Mouse (Mus musculus) erythroblast, embryonic 14.5 days (primary cell): ENCODE results near the gene Grip1. TPM values are rescaled to one million over a fixed set of nuclear protein-coding genes. Genes with fewer than 3 reads are reported as not detected.

Experiments used
- H3K27me3 ChIP-seq: 2 replicates; pipeline ENCODE4 v1.6.1; 2012; ENCODE audit warnings: inconsistent platforms; ENCODE audit not compliant: control insufficient read depth
- H3K36me3 ChIP-seq: 2 replicates; pipeline ENCODE4 v1.6.1; 2012; ENCODE audit warnings: mild to moderate bottlenecking, inconsistent platforms; ENCODE audit not compliant: control insufficient read depth
- H3K4me1 ChIP-seq: 2 replicates; pipeline ENCODE4 v1.6.1; 2012; ENCODE audit warnings: inconsistent platforms; ENCODE audit not compliant: control insufficient read depth
- H3K4me3 ChIP-seq: replicated peaks from 2 replicates; pipeline ENCODE3; 2012; ENCODE audit warnings: moderate library complexity, mild to moderate bottlenecking, inconsistent platforms
- H3K9me3 ChIP-seq: 2 replicates; pipeline ENCODE4 v1.6.1; 2012; ENCODE audit warnings: low read length, inconsistent platforms, mixed read lengths; ENCODE audit not compliant: control insufficient read depth
- GATA1 ChIP-seq: IDR thresholded peaks from 2 replicates; pipeline ENCODE4 v1.6.1; 2012; ENCODE audit warnings: low read length, inconsistent platforms, mixed read lengths
- TAL1 ChIP-seq: IDR thresholded peaks from 3 replicates; pipeline ENCODE4 v1.6.1; 2012; ENCODE audit warnings: low read length, inconsistent platforms, mixed read lengths
- polyA plus RNA-seq: library from polyadenylated mRNA; stranded (reverse); fragments of >175 nt; gene quantifications from 2 replicates; pipeline ENCODE4 v1.2.3, GENCODE M21; 2012

Gene Grip1
- polyA plus RNA-seq, 1 experiment, result not detected

GRCm38 (mm10) chr10:119932794-119933193 is 479.2 kb downstream of the Grip1 start:
- H3K36me3 ChIP-seq, result no peaks in the 10 kb centered on the region
- H3K4me1 ChIP-seq, result no peaks in the 10 kb centered on the region
- H3K4me3 ChIP-seq, result no peak overlapping the region
- TF ChIP-seq TAL1 (no peak), GATA1 (no peak)
- peaks cover 25% of the 10 kb centered on the region for H3K9me3 ChIP-seq
- no peaks in the 10 kb centered on the region for H3K27me3 ChIP-seq

DNA sequence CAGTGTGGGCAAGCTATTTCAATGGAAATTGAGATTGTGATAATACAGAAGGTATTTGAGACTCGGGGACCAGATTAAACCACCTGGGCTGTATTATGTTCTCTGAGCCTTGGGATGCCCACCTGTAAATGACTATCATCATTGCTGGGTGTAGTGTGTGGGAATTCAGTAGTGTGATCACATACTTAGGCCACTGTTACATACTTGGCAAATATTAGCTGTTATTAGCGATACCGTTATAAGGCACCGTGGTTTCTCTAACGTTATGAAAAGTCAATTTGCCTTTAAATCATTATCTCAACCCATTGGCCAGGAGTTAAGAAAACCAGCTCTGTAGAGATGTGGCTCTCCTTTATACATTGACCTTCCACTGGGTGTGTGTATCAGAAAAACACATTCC is 479.7 kb downstream of the Grip1 start:
- no peak for TF ChIP-seq TAL1
- no peak for TF ChIP-seq GATA1
- Histone ChIP-seq H3K9me3 (peaks cover 25% of the 10 kb centered on the region), H3K36me3 (no peaks in the 10 kb centered on the region), H3K4me1 (no peaks in the 10 kb centered on the region), H3K27me3 (no peaks in the 10 kb centered on the region), H3K4me3 (no peak overlapping the region)

DNA sequence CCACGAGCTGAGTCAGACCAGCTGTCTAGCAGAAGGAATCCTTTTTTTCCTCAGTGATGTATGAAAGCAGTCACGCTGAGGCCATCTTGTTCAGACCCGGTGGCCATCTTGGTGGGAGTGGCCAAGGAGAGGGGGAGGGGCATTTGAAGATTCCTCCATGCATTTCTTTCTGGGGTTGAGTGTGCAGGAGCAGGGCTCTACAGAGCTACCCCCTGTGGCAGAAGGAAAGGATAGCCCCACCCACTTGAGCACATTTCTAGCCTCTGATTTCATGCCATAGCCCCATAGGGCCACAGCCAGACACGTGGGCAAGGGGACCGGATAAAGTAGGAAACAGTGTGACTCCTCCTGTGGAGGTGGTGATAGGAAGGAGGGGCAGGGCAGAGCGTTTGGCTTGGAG is 481.6 kb downstream of the Grip1 start:
- TF ChIP-seq GATA1 (no peak), TAL1 (no peak)
- H3K27me3 ChIP-seq, result no peaks in the 10 kb centered on the region
- H3K36me3 ChIP-seq, result no peaks in the 10 kb centered on the region
- no peaks in the 10 kb centered on the region for H3K4me1 ChIP-seq
- peaks cover 21% of the 10 kb centered on the region for H3K9me3 ChIP-seq
- no peak overlapping the region for H3K4me3 ChIP-seq

- Histone ChIP-seq H3K4me1 (no peaks in the 10 kb centered on the region), H3K4me3 (no peak overlapping the region), H3K9me3 (peaks cover 11% of the 10 kb centered on the region), H3K27me3 (no peaks in the 10 kb centered on the region), H3K36me3 (no peaks in the 10 kb centered on the region)
- TF ChIP-seq GATA1, result no peak
- TF ChIP-seq TAL1, result no peak
Measured at GRCm38 (mm10) chr10:119937481-119937880, 483.9 kb downstream of the Grip1 start.

DNA sequence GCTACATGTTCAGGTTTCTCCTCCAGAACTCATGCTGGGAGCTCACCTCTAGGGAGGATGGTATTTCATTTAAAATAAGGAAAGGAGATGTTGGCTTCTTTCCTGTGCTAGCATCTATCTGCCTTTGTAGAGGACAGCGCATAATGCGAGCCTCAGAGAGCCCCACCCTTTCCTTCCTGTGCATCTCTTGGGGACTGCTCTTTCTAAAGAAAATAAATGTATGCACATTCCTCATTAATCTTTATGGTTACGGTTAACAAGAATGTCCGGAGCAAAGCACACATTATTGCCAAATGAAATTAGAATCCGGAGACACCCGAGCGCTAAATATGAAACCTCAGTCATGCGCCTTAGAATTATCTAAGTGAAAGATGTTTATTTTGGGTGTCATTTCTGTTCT is 490.3 kb downstream of the Grip1 start:
- TF ChIP-seq GATA1 (no peak), TAL1 (no peak)
- Histone ChIP-seq H3K36me3 (no peaks in the 10 kb centered on the region), H3K27me3 (no peaks in the 10 kb centered on the region), H3K9me3 (peaks cover 11% of the 10 kb centered on the region; the same call in 1 of the 2 replicates), H3K4me1 (no peaks in the 10 kb centered on the region), H3K4me3 (no peak overlapping the region)

DNA sequence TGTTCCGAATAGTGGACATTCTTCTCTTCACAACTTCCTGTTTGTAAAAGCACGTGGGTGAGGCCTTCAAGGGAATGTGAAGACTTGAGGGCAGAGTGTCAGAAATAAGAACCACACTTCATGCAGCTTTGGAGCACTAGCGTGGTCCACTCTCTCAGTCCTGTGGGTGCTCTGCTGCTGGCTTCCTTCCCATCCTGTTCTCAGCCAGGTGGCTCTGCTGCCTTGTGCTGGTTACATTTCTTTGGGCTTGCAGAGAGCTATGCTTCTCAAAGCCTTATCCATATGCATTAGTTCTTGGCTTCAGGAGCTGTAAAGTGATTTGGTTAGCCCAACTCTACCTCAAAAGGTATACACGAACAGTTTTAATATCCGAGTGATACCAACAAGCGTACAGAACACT is 497.8 kb downstream of the Grip1 start:
- H3K4me3 ChIP-seq, result no peak overlapping the region
- no peaks in the 10 kb centered on the region for H3K27me3 ChIP-seq
- no peak for TF ChIP-seq GATA1
- no peak for TF ChIP-seq TAL1
- peaks cover 17% of the 10 kb centered on the region for H3K9me3 ChIP-seq
- H3K4me1 ChIP-seq, result no peaks in the 10 kb centered on the region
- no peaks in the 10 kb centered on the region for H3K36me3 ChIP-seq

GRCm38 (mm10) chr10:119957260-119957955 is 503.8 kb downstream of the Grip1 start:
- Histone ChIP-seq H3K9me3 (peaks cover 19% of the 10 kb centered on the region), H3K36me3 (no peaks in the 10 kb centered on the region), H3K4me1 (no peaks in the 10 kb centered on the region), H3K27me3 (no peaks in the 10 kb centered on the region), H3K4me3 (no peak overlapping the region)
- TF ChIP-seq GATA1, result no peak
- TF ChIP-seq TAL1, result no peak

DNA sequence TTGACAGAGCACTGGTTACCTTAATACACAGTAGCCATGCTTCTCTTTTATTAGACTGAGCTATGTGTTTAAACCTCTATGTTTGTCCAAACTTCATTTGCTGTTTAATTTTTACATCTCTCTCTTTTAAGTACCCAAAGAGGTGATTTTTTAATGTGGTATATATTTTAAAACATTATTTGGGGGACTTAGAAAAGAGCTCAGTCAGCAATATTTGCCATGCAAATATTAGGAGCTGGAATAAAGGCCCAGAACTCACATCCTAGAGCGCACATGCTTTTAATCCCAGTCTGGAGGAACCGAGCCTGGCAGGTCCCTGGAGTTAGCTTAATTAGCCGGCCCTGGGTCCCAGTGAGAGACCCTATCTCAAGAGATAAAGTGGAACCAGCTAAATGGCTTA is 507.3 kb downstream of the Grip1 start:
- H3K27me3 ChIP-seq, result no peaks in the 10 kb centered on the region
- no peak overlapping the region for H3K4me3 ChIP-seq
- no peaks in the 10 kb centered on the region for H3K4me1 ChIP-seq
- H3K36me3 ChIP-seq, result no peaks in the 10 kb centered on the region
- no peak for TF ChIP-seq TAL1
- TF ChIP-seq GATA1, result no peak
- peaks cover 10% of the 10 kb centered on the region; the same call in 1 of the 2 replicates for H3K9me3 ChIP-seq

- peaks cover 21% of the 10 kb centered on the region for H3K9me3 ChIP-seq
- no peaks in the 10 kb centered on the region for H3K27me3 ChIP-seq
- no peak overlapping the region for H3K4me3 ChIP-seq
- TF ChIP-seq GATA1 (no peak), TAL1 (no peak)
- no peaks in the 10 kb centered on the region for H3K4me1 ChIP-seq
- H3K36me3 ChIP-seq, result no peaks in the 10 kb centered on the region
Measured at GRCm38 (mm10) chr10:119966321-119966720, 512.7 kb downstream of the Grip1 start.

DNA sequence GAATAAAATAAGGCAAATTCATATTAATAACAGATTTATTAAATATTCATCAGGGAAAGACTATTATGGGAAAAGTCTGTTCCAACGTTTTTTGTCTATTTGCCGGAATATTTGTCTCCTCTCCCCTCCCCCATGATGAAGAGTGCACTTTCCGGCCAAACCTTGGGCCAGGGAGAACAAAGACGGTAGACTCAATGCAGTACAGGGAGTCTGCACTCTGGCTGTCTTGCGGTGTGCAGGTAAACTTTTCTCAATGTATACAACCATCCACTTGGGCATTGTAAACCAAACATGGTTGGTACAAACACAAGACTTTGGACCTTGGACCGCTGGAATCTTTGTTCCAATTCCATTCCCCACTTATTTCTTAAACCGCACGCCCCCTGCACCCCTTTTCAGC is 525.8 kb downstream of the Grip1 start:
- Histone ChIP-seq H3K4me1 (no peaks in the 10 kb centered on the region), H3K36me3 (no peaks in the 10 kb centered on the region), H3K4me3 (no peak overlapping the region), H3K27me3 (no peaks in the 10 kb centered on the region), H3K9me3 (peaks cover 4% of the 10 kb centered on the region)
- no peak for TF ChIP-seq GATA1
- no peak for TF ChIP-seq TAL1
